ENCODE assay signal across 22 mouse cellular contexts in the genomic region with DNA sequence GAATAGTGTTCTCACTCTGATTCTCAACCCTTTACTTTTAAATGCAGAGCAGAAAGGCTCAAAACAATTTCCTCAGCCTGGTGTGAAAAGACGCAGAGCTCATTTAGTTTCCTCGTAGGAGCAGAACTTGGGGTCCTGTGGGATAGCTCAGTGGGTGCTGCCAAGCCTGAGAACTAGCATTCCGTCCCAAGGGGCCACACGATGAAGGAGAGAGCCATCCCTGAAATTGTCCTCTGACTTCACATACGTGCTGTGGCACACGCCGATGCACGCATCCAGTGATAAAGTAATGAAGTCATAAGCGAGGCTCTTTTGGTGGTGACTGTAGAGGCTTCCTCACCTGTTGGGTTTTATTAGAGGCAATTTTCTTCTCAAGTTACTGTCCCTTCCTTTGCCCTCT.
DNase-seq lines count a peak whose midpoint lies in the region; ATAC-seq and TF ChIP-seq lines count a peak whose summit lies in the region.
"Had no signal": no experiment of that assay in that cellular context is flagged by ENCODE, and none has a peak within 500 bp of the region (broad histone marks: within the 10 kb centered on the region; RNA-seq: fewer than 3 reads in every experiment).

No protein-coding gene starts in this region.

- H3K9ac ChIP-seq in heart, embryonic 15.5 days, result no peak overlapping the region
- H3K9ac ChIP-seq in limb, embryonic 13.5 days, result no peak overlapping the region
- H3K9ac ChIP-seq: hindbrain, embryonic 14.5 days; liver, embryonic 15.5 days had no signal

- H3K4me3 ChIP-seq in gastrocnemius, adult 2 months, result no peak overlapping the region
- no peak overlapping the region for H3K4me3 ChIP-seq in heart, embryonic 15.5 days
- no peak overlapping the region for H3K4me3 ChIP-seq in limb, embryonic 13.5 days
- no peak overlapping the region for H3K4me3 ChIP-seq in limb, embryonic 10.5 days
- no peak overlapping the region for H3K4me3 ChIP-seq in macrophage (ENCODE audit: inconsistent target)
- H3K4me3 ChIP-seq: liver, embryonic 15.5 days had no signal

- H3K4me1 ChIP-seq in heart, embryonic 15.5 days (replicated peaks), result peaks cover 59% of the 10 kb centered on the region
- peaks cover 21% of the 10 kb centered on the region for H3K4me1 ChIP-seq in limb, embryonic 13.5 days
- H3K4me1 ChIP-seq in limb, embryonic 10.5 days, result peaks cover 22% of the 10 kb centered on the region

- no peaks in the 10 kb centered on the region for H3K79me2 ChIP-seq in macrophage (ENCODE audit: inconsistent target)

- H3K36me3 ChIP-seq in heart, embryonic 15.5 days, result peaks cover 3% of the 10 kb centered on the region; the same call in 1 of the 2 replicates
- peaks cover 16% of the 10 kb centered on the region for H3K36me3 ChIP-seq in limb, embryonic 13.5 days
- H3K36me3 ChIP-seq in limb, embryonic 10.5 days, result no peaks in the 10 kb centered on the region
- no peaks in the 10 kb centered on the region for H3K36me3 ChIP-seq in macrophage (ENCODE audit: inconsistent target)

- no peaks in the 10 kb centered on the region for H3K27me3 ChIP-seq in heart, embryonic 15.5 days
- no peaks in the 10 kb centered on the region for H3K27me3 ChIP-seq in limb, embryonic 13.5 days
- no peaks in the 10 kb centered on the region for H3K27me3 ChIP-seq in limb, embryonic 10.5 days (ENCODE audit: low read depth, poor library complexity, severe bottlenecking)
- H3K27me3 ChIP-seq: liver, embryonic 15.5 days had no signal

- no peak overlapping the region for H3K4me2 ChIP-seq in heart, embryonic 15.5 days
- H3K4me2 ChIP-seq in limb, embryonic 13.5 days (replicated peaks), result no peak overlapping the region
- H3K4me2 ChIP-seq: hindbrain, embryonic 14.5 days; liver, embryonic 15.5 days had no signal

- TF ChIP-seq CTCF in gastrocnemius, adult 2 months (IDR thresholded peaks at IDR 0.05), result no peak

- H3K9me3 ChIP-seq in heart, embryonic 15.5 days (replicated peaks), result no peaks in the 10 kb centered on the region
- no peaks in the 10 kb centered on the region for H3K9me3 ChIP-seq in limb, embryonic 13.5 days
- no peaks in the 10 kb centered on the region for H3K9me3 ChIP-seq in limb, embryonic 10.5 days (replicated peaks)
- H3K9me3 ChIP-seq: liver, embryonic 15.5 days had no signal

- no peak for DNase-seq in gastrocnemius, adult 2 months
- DNase-seq in gastrocnemius, adult 8-10 months (ENCODE audit: low spot score in 2 of 2), result no peak
- no peak for DNase-seq in heart, adult 8-10 months (ENCODE audit: low spot score)
- no peak for DNase-seq in limb, embryonic 10.5 days (ENCODE audit: low spot score)
- DNase-seq in lung, adult 18-20 months, result no peak
- DNase-seq: adrenal gland, adult 2 months; cerebellum, adult 2 months; cerebellum, postnatal 25 days; gastrocnemius, postnatal 25 days; heart, postnatal 14 days; kidney, adult 9 months; kidney, postnatal 25 days; liver; lung, postnatal 4 days; right cerebral cortex, postnatal 4 days; thymus, postnatal 14 days had no signal

- H3K27ac ChIP-seq in gastrocnemius, adult 2 months, result peak overlapping the region; percentile 83
- peak overlapping the region; percentile 68 for H3K27ac ChIP-seq in heart, embryonic 15.5 days
- H3K27ac ChIP-seq in limb, embryonic 13.5 days, result 0 out of 2 replicates have a peak overlapping the region, but pooled peaks have one; percentile 15
- H3K27ac ChIP-seq in limb, embryonic 10.5 days, result no peak overlapping the region
- peak overlapping the region; percentile 64 for H3K27ac ChIP-seq in macrophage
- H3K27ac ChIP-seq: hindbrain, embryonic 14.5 days; liver, embryonic 15.5 days had no signal

- intact Hi-C loops in gastrocnemius, adult 2 months (cut with DNase I), result no loop called here

- WGBS in heart, embryonic 15.5 days, result 81% methylated on average over 9 of the region's 9 CpGs
- 43% methylated on average over 9 of the region's 9 CpGs for WGBS in limb, embryonic 13.5 days
- WGBS in limb, embryonic 10.5 days, result 48% methylated on average over 9 of the region's 9 CpGs
- WGBS in macrophage (ENCODE audit: missing documents), result 94% methylated on average over 9 of the region's 9 CpGs

- ATAC-seq in heart, embryonic 15.5 days (replicated peaks; ENCODE audit: insufficient number of reproducible peaks, insufficient read depth, low FRiP score, low read depth), result no peak
- no peak for ATAC-seq in limb, embryonic 13.5 days (ENCODE audit: low FRiP score, low read depth)
- ATAC-seq: inflammation-experienced regulatory T-cells, adult 6 months had no signal
